Mouse (Mus musculus): ENCODE results near the gene Dap.

Gene Dap

DNA sequence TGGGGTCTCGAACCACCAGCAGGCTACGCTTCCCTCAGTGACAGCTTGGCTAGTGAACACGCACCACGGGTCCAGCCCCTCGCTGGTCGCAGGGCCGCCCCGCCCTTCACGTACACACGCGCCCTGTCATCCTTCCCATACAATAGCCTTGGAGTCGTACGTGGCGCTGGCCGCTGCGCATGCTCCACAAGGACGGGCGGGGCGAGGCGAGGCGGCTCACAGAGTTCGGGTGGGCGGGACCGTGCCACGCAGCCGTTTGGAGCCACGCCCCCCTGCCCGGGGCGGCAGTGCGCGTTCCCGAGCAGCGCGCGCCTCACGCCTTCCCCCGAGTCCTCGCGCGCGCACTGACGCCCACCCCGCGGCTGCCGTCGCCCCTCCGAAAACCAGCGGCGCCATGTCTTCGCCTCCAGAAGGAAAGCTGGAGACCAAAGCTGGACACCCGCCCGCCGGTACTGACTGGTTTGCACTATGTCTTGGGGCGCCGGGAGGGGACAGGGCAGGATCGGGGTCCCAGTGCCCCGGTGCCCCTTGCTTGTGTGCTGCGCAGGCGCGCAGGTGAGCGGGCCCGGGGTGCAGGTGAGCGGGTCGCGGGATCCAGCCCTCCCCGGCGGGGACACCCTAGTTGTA is at the start of gene Dap:
Dap (plus strand) TSS at position 180 of the 627 bp plus-strand sequence.
- in situ Hi-C loops (cut with MboI) = no loop called here

DNA sequence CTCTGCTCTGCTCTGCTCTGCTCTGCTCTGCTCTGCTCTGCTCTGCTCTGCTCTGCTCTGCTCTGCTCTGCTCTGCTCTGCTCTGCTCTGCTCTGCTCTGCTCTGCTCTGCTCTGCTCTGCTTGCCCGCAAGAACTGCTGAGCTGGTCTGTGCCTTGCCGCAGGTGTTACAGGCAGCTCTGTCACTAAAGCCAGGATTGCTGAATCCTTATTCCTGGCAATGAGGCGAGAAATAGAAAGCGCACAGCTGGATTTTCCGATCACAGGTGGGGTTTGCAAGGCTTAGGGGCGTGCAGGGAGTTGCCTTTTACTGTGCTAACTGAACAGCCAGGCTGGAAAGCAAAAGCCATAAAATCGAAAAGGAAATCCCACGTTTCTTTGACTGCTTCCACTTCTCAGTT is 47.5 kb upstream of the Dap start:
- in situ Hi-C loops (cut with MboI) = no loop called here

DNA sequence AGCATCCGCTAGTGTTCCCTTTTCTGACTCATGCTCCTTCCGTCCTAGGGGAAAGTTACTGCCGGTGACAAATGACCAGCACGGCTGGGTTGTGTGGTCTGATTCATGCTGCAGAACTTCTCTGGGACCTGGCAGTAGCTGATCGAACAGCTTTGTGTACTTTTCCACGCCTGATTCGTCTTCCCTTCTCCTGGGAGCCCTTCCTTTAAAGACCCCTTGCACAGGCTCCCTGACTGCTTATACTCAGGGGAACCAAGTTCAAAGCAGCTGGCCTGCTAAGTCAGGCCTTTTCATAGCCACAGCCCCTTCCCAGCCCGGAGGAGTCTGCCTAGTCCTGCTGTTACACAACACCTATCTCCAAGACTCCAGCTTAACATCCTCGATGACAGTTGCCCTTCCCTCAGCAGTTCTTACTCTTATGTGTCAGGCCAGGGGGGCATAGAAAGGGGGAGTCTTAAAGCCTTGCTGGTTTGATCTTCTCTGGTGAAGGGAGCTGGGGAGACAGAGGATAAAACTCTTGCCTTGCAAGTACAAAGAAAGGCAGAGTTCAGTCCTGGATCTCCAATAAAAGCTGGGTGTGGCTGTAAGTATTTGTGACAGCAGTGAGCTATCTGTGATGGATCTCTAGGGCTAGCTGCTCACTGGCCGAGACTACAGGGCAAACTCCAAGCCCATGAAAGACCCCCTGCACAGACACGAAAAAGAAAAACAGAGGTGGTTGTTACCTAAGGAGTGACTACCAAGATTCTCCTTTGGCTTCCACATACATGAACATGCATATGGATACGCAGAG is 39.3 kb upstream of the Dap start:
- in situ Hi-C loops (cut with MboI) = no loop called here

DNA sequence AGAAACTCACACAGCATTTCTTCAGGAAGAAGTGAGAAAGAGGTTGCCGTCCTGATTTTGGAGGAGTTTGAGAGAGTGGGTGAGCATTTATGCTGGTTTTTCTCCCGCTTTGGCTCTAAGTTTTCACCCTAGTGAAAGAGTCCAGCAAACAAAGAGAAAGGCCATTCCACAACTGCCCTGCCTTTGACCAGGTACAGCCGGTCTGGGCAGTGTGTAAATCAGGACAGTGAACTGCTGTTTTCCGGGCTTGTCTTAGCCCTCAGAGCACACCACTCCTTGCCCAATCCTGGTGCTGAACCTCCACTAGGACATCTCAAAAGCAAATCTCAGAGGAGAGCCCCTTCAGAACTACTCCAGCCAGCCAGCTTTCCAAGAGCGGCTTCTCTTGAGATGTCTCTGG is 38.6 kb upstream of the Dap start:
- in situ Hi-C loops (cut with MboI) = no loop called here

DNA sequence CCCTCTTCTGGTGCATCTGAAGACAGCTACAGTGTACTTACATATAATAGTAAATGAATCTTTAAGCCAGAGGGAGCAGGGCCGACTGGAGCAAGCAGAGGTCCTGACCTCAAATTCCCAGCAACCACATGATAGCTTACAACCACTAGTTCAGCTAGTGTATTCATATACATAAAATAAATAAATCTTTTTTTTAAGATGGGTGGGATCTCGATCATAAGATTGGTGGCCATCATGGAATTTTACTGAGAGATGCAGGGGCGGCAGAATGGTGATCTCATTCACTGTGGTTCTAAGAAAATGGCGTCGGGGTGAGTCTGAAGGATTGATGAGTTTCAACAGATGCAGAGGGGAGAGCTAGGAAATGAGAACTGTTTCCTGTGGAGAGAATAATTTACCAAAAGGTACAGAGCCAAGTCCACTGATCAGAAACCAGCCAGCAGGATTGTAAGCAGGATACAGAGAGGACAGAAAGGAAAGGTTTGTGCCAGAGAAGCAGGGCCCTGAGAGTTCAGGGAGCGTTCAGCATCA is 37.7 kb upstream of the Dap start:
- in situ Hi-C loops (cut with MboI) = no loop called here

DNA sequence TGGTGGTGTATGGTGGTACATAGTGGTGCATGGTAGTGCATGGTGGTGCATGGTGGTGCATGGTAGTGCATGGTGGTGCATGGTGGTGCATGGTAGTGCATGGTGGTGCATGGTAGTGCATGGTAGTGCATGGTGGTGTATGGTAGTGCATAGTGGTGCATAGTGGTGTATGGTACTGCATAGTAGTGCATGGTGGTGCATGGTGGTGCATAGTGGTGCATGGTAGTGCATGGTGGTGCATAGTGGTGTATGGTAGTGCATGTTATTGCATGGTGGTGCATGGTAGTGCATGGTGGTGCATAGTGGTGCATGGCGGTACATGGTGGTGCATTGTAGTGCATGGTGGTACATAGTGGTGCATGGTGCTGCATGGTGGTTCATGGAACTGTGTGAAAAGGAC is 31.6 kb upstream of the Dap start:
- in situ Hi-C loops (cut with MboI) = no loop called here

DNA sequence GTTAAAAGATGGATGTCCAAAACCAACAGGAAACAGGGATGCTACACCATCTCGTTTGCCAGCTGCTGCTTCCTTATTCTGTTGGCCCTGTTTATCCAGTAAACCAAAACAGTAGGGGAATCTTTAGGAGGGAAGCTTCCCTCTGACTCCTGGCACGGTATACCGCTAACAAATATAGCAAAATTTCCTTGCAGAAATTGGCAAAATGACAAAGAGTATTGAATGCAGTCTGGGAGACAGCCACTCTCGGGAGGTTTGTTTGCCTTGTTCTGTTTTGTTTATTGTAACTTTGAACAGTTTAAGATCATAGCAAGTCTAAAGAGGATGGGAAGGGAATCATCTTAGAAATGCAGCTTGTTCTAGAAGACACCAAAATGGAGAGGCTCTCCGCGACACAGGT is 28.3 kb upstream of the Dap start:
- in situ Hi-C loops (cut with MboI) = no loop called here

DNA sequence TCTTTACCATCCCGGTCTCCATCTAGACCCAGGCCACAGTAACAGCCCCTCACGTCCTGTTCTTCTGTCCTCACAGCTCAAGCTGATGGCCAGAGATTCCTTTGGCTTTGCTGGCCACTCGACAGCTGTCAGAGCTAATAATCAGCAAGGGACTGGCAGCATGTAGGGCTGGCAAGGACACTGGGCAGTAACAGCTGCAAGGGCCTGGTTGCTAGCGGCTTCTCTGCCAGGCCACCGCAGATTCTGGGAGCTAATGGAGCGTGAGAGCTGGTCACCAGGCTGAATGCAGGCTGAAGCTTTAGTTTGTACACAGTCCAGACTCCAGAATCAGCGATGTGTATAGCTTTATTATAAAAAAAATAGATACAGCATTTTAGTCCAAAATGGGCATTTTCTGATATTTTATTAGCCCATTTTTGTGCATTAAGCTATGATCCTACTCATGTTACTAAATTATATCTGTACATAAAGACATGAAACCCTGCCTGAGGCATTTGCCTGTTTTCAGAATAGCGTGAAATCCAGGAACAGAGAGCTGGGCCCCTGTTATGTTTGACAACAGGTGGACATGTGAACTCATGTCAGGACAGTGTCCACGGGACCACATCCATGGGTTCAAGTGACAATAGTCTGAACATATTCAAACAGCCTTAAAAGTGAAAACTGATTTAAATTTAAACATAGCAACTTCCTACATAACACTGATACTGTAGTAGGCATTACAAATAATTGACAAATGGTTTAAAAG is 16.6 kb upstream of the Dap start:
- in situ Hi-C loops (cut with MboI) = no loop called here

DNA sequence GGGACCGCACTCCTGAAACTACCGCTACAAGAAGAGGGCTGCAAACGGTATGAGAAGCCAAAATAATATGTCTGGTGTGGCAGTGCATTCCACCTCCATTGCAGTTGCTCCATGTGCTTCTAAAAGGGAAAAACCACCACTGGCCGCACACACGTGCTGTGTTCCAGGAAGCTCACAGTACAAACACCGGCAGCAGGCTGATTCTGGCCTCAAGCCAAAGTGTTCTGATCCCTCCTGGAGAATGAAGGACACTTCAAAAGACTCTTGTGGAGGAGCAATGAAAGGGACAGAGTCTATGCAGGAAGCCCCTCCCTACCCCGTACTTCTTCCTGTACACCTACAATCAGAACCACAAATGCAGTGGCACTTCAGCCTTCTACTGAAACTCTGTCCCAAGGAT is 12.2 kb upstream of the Dap start:
- in situ Hi-C loops (cut with MboI) = no loop called here

DNA sequence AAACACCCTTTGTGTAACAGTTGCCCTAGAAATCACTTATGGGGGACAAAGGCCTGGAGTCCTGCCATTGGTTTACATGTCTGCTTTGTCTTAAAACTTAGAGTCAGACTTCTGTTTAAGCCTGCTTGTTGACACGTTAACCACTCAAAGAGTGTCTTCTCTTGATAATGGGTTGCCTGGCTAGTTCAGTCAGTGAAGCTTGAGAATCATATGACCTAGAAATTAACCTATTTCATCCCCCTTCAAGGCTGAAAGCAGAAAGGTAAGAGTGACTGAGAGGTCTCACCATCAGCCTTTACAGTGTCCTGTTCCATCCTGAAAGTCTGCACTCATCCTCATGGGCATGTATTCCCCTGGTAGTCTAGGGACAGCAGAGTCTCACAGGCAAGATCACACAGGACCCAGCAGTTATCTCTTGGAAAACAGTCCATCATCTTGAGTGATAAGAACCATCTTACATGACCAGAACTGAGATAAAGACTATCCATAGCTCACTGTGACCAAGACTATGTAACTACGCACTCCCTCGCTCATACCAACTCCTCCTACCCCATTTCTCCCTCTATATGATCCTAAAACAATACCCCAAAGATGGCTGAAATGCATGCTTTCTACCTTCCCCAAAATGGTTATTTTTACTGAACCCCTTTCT is 10.4 kb upstream of the Dap start:
- in situ Hi-C loops (cut with MboI) = no loop called here

DNA sequence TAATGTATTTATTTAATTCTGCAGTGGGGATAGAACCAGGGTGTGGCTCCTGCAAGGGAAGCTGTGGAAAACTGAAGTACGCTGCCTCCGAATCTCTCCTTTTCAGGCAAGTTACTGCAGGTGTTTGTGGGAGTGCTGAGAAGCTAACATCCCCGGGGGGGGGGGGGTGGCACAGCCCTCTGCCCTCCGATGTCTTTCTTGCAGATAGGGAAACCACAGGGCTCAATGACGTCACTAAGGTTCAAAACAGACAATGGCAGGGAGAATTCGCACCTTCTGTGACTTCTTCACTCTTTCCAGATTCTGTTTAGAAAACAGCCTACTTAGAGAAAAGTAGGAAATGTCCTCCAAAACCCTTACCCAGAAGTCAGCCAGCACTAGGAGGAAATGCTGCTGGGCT is 1.9 kb upstream of the Dap start:
- in situ Hi-C loops (cut with MboI) = no loop called here

DNA sequence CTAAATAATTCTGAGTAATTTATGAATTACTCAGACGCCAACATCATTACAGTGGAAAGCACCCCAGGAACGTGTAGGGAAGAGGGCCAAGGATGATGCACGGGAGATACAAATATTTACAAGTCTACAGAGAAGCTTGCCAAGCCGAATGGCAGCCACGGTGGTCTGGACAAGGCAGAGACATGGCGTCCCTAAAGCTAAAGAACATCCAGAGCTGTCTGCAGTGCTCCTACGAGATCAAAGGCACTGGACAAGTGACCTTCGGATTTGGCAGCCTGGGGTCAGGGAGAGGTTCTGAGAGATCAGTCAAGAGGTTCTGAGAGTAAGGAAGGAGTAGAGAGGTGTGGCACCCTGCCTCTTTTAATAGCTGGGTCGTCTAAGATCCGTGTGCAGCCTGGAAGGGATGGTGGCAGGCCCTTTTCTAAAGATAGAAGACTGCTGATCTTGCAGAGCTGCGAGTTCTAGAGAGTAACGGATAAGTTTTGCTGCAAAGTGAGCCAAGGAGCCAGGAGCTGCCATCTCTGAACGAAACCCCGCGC is 449 bp upstream of the Dap start:
- in situ Hi-C loops (cut with MboI) = no loop called here

DNA sequence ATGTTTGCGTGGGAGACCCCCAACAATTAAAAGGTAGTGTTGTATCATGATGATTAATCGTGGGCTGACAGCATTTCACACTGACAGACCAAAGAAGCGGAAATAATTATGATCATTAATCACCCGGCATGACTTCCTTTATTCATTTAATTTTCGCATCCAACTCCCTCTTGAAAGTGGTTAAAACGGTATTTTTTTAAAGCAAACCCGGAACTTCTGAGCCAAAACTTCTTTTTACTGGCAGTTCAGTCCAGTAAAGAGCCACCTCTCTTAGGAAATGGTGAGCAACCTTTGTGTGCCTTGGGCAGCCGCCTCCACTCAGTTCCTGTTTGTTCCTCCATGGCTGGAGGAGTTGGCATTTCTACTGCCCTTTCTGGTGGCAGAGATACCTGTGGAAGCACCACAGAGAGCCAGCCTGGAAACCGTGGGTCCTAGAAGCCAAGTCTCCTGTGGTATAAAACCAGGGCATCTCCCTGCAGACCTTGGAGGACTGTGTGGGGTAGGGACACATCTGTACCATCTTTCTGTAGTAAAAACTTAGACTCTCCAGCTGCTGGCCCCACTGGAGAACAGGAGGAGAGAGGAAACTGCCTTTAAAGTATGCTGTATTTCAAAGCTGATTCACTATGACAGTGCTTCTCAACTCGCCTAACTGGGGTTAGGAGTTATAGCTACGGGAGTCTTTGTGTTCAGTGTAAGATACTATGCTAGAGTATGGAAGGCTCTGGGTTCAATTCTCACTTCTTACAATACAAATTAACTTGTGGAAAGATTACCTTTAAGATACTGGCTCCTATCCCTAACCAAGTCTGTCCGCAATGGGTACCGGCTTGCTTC is 910 bp downstream of the Dap start:
- in situ Hi-C loops (cut with MboI) = no loop called here

DNA sequence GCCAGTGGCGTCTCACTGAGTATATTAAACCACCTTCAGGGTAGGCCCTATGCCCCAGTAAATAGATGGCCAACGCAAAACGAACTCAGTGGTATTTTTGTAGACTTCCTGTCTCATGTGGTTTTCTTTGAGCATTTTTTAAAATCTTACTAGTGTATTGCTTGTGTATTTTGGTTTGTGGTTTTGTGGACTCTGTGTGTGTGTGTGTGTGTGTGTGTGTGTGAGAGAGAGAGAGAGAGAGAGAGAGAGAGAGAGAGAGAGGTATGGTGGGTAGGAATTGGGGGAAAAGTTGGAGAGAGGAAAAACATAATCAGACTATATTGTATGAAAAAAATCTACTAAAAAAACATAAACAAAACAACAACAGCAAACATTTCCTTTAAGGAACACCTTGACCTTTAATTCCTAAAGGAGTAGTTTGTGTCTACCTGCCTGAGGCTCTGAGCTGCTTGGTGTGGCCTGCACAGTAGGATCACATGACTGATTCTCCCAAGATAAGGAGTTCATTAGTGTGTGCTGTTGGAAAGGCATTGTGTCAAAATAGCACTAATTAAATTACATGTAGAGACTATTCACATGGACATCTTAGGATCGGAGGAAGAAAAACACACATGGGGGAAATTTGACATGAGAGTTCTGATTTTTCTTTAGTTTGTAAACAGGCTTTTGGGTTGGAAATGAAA is 1.7 kb downstream of the Dap start:
- in situ Hi-C loops (cut with MboI) = no loop called here

DNA sequence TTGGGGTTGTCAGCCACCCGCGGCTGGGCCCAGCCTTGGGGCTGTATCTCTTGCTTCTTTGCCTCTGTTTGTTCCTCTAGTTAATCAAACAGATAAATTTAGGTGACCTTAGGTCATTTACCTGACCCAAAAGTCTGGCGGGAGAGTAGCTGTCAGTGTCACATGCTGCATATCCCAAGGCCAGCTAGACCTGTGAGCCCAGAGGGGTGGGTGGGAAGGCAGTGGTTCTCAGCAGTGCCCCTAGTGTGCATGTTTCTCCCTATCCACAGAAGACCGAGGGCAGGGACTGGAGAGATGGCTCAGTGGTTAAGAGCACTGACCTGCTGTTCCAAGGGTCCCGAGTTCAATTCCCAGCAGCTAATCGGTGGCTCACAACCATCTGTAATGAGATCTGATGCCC is 2.4 kb downstream of the Dap start:
- in situ Hi-C loops (cut with MboI) = no loop called here

DNA sequence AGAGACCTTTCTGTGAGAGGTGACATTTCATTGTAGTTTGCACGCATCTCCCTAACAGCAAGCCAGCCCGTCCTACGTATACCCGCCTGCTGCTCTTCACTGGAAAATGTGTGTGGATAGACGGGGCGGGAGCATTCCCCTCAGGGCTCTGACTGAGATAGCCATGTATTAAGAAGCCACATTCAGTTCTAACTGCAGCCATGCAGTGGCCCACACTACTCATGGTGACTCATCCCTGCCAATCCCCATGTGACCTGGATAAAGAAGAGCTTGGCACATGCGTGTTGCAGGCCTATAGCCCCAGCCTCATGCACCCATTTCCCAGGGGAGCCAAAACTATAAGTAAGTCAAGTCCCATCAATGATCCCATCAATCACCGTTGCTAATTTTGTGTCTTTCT is 3.7 kb downstream of the Dap start:
- in situ Hi-C loops (cut with MboI) = no loop called here

DNA sequence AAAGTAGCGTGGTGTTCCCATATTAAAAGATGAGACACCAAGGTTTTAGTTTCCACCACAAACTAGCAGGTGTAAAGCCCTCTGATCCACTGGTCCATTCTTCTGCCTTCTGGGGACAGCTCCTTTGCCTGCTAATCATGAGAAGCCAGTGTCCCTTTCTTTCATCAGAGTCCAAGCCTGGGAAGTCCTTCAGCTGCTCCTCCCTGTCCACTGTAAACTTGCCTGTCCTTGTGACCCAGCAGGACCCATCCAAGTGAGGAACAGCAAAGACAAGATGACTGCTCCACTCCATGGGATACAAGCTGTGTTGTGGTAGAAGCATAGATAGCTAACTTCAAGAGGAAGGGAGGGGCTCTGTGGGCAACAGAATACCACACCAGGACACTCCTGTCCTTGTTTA is 8.9 kb downstream of the Dap start:
- in situ Hi-C loops (cut with MboI) = no loop called here

DNA sequence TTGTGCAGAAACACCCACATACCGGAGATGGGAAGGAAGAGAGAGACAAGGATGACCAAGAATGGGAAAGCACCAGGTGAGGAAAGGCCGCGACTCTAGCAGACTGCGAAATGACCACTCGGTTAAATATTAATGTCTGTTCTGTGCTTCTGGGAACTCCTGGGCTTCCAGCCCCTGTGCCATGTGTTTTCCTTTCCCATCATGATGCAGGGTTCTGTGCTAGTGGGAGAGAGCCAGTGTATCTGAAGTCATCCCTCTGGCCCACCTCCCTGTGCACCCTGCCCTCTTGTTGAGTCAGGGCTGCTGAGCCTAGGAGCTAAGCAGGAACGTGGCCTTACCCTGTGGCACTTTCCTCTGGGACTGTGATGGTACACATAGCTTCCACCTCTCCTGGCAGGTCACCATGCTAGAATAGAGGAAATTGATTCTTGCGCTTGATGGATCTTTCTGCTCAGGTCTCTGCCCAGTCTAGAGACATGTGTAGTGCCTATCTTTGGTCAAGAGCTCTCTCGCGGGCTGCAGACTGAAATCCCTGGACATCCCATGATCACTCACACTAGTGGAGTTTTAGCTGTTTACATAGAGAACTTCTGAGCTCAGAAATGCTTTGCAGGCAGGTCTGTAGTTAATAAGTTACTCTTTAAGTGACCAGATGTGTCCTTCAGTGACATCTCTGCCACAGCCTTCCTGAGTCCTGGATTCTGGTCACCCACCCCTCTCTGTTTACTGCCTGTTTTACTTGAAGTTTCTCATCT is 11.9 kb downstream of the Dap start:
- in situ Hi-C loops (cut with MboI) = no loop called here

DNA sequence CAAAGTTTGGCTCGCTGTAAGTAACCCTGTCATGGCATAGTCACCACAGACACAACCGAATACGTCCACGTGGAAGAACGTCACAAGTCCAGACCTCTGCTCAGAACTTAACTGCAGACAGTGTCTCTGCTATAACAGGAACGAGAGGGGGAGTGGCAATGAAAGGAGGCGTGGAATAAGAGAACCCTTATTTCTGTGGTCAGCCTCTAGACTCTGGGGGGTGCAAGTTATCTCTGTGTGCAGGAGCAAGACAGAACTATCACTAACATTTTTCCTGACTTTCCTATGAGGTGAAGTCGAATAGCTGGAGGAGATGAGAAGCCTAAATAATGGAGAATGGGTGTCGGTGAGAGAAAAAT is 12.4 kb downstream of the Dap start:
- in situ Hi-C loops (cut with MboI) = no loop called here

DNA sequence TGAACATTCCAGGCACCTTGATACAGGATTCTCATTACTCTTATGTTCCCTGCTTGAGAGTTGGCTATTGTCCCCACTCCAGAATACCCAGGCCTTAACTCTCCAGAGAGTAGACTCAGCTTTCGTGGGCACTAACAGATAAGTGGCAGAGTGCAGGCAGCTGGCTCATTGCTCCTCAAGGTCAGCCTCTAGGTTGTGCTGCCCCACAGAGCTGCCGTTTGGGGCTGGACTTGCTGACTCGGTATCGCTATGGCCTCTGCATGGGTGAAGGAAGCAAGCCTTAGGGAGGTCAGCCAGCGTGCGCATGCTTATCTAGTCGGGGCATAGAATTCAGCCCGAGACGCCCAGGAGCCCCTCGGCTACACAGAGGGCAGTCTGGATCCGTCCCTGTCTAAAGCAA is 13.3 kb downstream of the Dap start:
- in situ Hi-C loops (cut with MboI) = no loop called here

Data from mature B cell (primary cell).